Mouse (Mus musculus) heart, adult 9 months (tissue): ENCODE data around the gene 5031410I06Rik.
"Not testable (repeated sequence)": the region's sequence is repeated elsewhere in the genome, so short reads cannot be mapped to it uniquely, and the experiment has no call there.

Experiments
- DNase-seq, 2 experiments: peaks; one replicate each; pipeline ENCODE4 v3.0.0; 2022; ENCODE audit warnings: low spot score in 2 of 2

5031410I06Rik gene

GRCm38 (mm10) chr5:26105262-26105661 lies at the start of gene 5031410I06Rik:
Gene 5031410I06Rik (minus strand): TSS chr5:26105362.
- not testable (repeated sequence) for DNase-seq

- no peak for DNase-seq
These were observed 37.7 kb upstream of the 5031410I06Rik start for GRCm38 (mm10) chr5:26142891-26143290.

GRCm38 (mm10) chr5:26121321-26121720 lies 16.2 kb upstream of the 5031410I06Rik start, which contains the start of gene Gm10220:
Gene Gm10220 (minus strand): TSS chr5:26121421.
- DNase-seq, result not testable (repeated sequence)

- not testable (repeated sequence) for DNase-seq
These were observed 16.0 kb downstream of the 5031410I06Rik start, which contains the start of gene Gm10471 for GRCm38 (mm10) chr5:26089191-26089590. Gene Gm10471 (minus strand): TSS chr5:26089291.

GRCm38 (mm10) chr5:26079023-26079422 lies 26.1 kb downstream of the 5031410I06Rik start:
- not testable (repeated sequence) for DNase-seq

- no peak for DNase-seq
These were observed 34.4 kb downstream of the 5031410I06Rik start for GRCm38 (mm10) chr5:26070716-26071115.

- DNase-seq, result not testable (repeated sequence)
These were observed 46.7 kb downstream of the 5031410I06Rik start, which contains the start of gene Gm7347 for GRCm38 (mm10) chr5:26058481-26058880. Gene Gm7347 (minus strand): TSS chr5:26058581.
